Mouse (Mus musculus) ovary, postnatal 14 days (tissue): ENCODE measurements around the gene Ryr3.
A peak's percentile ranks its signal among the peaks of the same experiment; 100 is the strongest.

Source experiments
- DNase-seq: peaks from one replicate; pipeline ENCODE4 v3.0.0; 2022; ENCODE audit warnings: low spot score

The Ryr3 gene

DNA sequence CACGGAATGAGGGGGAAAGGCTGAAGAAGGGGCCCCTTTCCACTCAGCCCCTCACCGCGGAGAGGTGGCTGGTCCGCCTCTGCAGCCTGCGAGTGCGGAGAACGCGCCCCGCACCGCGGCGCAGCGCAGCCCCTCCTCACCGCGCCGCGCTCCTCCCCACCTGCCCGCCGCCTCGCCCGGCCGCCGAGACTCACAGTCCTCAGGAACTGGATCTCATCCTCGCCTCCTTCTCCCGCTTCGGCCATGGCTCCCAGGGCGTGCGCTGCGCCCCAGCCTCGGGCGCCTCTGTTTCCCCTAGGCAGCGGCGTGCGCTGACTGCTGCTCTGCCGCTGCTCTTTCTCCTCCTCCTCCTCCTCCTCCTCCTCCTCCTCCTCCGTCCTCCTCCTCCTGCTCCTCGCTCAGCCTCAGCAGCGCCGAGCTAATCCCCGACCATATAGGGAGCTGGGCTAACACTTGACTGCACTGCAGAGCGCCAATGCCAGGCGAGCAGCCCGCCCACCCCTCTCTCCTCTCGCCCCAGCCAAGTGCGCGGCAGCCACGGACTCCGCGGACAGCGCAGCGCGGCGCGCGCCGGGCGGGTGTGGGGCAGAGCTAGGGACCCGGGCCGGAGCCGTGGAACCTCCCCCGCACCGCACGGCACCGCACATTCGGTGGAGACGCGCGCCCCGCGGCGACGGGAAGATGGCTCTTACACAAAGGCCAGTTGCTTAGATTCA, at the start of gene Ryr3:
Gene Ryr3, minus strand, starts transcription at position 351 of the 716 bp plus-strand sequence.
- peak; percentile 1 for DNase-seq

DNA sequence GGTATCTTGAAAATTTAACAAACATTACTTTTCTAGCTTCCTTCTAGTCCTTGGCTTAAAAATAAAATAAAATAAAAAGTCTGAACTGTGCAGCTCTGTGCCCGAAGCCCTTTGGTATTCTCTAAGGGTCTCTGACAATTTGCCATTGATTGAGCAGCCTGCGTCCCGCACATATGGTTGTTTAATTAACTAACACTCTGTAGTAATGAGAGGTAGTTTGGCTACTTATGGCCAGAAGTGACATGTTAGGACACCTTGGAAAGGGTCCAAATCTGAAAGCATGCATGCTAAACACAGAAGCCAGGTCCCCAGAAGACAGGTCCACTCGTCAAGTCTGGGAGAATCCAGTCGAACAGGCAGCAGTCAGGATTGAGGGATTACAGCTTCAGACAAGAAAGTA, 22.0 kb upstream of the Ryr3 start:
- no peak for DNase-seq

DNA sequence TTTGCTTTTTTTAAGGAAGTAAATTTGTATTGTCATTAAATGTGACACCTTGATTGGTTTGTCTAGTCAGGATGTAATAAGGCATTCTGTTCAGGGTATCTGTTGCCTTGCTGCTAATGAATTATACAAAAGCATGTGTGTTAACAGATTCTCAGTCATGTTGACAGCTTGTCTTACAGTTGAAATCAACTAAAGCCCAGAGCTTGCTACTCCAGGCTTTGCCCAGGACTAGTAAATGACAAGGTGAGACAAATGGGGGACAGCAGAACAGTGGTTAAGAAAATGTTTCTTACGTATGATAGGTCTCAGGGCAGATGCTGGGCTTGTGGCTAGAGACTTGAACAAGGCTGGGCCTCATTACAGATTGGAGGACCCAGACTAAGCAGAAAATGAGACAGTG, 20.1 kb upstream of the Ryr3 start:
- DNase-seq: no peak

DNA sequence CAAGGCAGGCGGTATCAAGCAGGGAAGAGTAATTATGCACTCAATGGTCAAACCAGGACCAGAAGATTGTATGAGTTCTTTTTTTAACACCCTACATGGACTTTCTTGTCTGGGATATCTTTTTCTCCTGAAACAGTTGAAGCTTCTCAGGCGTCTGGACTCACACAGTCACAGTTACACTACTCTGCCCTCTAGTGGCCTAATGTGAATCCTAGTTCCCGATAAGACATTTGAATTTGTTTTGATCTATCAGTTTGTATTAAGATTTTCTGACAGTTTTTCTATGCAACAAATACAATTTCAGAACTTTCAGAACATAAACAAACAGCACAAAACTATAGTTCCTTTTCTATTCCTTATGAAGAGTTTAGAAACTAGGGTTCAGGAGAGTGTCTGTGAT, 17.7 kb upstream of the Ryr3 start:
- DNase-seq: peak; percentile 19

DNA sequence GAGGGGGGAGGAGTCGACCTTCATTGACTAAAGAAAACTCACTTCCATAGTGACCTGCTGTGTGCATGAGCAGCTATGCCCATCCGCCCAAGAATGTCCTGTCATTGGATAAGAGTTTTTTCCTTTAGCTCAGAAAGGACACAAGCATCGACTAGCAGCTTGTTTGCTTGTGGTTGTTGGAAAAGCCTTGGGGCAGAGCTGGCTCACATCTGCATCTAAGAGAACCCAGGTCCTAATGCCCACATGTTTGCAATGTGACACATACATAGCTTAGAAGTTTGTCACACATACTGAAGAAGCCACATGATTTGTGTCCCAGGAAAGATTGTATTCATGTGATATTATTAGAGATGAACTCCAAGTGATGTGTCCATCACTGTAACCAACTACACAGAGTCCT, 16.5 kb upstream of the Ryr3 start:
- no peak for DNase-seq

DNA sequence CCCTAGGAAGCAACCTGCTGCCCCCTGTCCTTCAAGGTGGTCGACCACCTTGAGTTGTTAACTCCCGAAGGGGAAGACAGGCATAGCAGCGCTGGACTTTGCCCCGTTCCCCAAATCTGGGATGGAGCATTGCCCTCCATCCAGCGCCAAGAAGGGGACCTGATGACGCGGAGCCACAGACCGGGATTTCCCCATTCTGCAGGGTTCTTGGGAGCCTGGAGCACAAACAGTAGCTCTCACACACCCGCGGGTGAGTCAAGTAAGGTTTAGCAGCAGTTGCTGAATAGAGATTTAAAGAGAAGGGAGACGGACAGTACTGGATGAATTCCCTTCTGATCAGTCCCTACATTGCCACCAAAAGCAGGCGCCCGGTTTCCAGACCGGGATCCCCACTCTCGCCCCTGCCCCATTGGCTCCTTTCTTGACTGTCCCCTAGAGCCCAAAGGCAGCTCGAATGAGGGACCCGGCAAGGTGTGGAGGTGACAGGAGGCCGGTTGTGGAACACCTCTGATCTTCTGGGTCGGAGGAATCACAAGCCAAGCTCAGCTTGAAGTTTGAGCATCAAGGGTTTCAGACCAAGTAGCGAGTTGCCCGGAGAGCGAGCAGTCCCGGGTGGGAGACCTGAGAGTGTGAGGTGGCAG, 671 bp downstream of the Ryr3 start:
- DNase-seq: no peak

DNA sequence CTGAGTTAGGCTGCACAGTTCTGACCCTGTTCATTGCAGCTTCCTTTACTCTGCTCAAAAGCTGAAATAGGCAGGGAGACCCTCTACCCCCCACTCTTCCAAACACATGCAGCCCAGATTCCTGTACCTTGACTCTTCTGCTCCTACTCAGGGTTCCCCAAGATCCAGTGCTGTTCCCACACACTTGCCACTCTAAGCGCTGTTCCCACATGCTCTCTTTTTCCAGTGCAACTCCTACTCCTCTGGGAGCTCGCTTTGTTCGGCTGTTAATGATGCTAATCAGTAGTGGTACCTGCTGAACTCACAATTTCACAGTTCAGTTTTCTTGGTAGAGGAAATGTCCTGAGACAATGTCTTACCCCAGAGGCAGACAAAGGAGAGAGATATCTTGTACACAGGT, 6.9 kb downstream of the Ryr3 start:
- no peak for DNase-seq

DNA sequence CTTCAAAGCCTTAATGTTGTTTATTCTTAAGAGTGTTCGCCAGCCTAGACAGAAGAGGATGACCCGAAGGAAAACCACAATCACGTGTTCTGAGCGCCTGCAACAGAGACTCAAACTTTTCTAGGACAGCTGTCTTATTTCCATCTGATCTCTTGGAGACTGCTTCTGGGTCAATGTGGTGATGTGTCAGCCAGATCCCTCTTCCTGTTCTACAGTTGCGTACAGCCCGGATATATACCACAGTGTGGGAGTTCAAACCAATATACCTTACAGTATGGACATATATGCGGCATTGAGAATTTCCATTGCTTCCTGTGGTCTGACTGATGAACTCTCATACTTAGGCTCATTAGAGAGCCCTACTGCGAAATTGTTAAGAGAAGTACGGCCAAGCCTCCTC, 7.6 kb downstream of the Ryr3 start:
- no peak for DNase-seq

DNA sequence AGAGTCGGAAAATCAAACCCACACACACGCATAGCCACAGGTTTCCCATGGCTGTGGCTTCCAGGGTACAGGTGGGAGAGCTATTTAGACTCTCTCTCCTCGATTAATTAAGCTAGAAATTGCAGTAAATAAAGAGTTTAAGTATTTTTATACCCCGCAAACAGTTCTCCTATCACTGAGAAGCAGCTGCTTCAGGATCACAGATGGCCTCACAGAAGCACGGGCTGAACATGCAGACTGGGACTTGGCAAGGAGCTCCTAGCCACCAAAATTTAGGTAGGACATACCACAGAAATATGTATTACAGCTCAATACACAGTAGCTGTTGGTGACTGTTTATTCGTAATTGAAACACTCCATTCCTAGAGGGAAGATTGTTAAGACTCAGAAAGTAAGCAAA, 14.0 kb downstream of the Ryr3 start:
- DNase-seq: no peak

DNA sequence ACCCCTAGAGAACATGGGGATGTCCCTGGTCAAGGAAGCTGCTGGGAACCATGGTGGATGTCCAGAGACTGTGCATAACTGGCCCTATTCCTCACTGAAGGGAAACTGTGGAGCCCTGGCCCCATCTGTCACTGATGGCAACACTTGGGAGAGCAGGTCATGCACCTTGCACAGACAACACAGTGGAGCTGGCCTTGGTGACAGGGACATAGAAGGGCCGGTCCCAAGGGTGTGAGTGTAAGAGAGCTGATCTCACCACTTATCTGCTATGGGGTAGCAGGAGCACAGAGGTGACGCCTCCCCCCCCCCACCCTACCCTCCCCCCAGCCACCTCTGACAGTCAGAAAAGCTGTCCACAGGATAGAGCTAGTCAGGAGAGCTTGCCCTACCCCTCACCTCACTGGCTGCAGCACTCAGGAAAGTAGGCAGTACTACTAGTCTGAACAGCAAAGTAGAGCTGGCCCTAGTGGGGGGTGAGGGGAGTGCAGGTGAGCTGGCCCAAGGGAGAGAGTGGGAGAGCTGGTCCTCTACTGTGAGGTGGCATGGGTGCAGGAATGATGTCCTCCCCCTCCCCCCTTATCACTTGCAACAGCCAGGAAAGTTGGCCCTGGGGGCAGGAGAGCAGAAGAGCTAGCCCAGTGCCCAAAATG, 17.7 kb downstream of the Ryr3 start:
- DNase-seq: no peak

DNA sequence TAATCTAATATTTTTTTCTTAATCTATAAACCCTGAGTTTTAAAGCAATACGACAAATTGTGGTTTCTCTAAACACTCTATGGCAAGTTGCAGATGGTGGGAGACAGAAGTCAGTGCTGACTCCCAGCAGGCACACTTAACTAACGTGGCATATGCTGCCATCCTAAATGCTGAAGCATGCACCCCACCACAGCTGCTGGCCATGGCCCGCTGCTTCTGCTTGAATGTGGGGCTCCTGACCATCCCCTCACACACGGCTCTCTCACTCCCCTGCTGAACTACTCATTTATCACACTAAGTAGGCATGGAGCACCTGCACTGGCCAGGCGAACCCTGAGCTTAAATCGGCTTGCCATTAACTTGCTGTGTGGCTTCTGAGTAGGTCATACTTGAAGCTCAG, 29.7 kb downstream of the Ryr3 start:
- DNase-seq: no peak

DNA sequence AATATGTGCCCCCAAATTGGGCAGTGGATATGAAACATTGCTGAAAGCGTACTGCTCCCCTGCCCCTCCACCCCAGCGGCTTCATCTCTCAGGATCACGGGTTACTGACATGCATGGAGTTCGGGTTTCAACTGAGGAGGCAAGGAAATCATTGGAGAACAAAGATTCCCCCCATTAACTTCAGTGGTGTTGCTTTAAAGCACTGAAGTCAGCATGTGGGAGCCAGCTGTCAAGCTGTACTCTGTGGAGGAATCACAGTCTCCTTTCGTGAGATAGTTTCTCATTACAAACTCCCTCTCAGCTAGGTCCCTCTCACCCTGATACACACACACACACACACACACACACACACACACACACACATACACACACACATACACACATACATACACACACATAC, 35.2 kb downstream of the Ryr3 start:
- no peak for DNase-seq

DNA sequence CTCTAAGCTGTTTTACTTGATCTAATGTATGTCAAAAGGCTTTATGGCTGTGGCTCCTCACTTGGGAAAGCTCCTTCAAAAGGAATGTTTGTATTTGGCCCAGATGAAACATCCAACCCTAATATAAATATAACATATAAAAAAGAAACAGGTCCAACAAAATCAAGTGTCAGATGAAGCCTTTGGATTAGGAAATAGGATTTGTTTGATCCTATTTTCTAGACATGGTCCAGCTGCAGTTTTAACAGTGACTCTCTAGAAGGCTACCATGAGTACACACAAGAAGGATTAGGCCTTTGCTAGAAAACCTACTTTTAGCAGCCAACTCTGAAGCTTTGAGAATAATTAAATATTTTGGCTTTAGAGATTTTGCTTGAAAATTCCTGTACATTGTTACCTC, 38.8 kb downstream of the Ryr3 start:
- DNase-seq: no peak

DNA sequence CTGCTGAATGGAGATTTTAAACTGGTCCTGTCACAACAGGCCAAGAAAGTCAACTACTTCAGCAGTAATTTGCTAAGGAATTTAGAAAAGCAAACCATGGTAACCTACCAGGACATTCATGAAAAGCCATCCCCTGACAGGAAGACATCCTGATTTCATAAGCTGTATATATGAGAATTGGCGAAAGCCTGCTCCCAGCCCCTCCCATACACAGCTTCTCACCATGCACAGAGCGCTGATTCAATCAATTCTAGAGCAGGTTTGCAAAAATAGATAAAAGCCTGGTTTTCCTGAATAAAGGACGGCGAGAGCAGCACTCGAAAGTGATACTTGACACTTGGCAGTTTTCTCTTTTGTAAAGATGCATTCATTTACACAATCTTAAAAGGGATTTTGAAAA, 40.6 kb downstream of the Ryr3 start:
- no peak for DNase-seq

DNA sequence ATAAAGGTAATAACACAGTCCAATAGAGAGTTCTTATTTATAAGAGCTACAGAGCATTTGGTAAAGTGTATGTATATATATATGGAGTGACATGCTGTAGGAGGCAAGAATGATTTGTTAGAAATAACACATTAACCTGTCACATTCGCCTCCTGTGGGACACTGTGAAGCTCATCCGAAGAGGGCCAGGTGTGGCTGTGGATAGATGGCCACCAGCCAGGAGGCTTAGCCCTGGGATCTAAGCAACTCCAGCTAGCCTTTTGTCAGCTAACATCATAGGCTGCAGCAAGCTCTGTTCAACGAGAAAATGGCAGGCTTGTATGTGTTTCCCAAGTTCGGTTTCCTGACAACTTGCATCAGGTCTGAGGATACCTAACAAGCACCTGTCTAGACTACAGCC, 48.8 kb downstream of the Ryr3 start:
- no peak for DNase-seq

DNA sequence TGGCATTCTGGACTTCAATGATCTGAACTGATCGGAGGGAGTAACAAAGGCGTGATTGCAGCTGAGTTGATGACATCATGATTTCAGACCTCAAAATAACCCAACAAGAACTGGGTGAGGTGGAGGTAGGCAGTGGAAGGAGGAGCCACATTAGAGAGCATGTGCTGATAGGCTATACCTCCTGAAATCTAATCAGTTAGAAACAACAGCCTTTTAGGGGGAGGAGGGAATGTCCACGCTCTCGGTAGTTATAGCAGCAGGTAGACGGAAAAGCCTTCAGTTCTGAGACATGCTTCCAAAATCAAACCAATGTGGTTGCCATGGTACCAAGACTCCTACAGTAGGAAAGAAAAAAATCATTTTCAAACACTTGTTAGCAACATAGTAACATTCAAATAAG, 55.4 kb downstream of the Ryr3 start:
- DNase-seq: no peak

DNA sequence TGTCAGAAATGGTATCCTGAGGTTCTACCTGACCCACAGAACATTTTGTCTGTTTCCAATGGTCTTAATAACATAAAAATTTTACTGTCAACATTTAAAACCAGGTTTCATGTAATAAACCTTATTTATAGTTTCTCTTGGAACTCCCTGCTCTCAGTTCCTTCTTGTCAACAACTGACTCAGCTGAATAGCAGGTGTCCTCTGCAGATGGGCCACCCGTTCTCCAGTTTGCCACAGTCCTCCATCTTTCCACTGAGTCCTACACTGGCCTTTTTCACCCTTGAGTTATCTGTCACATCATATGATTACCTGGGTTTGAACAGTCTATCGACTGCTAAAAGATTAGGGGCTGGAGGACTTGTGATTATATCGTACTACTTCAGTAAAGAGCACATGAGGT, 79.1 kb downstream of the Ryr3 start:
- DNase-seq: no peak

DNA sequence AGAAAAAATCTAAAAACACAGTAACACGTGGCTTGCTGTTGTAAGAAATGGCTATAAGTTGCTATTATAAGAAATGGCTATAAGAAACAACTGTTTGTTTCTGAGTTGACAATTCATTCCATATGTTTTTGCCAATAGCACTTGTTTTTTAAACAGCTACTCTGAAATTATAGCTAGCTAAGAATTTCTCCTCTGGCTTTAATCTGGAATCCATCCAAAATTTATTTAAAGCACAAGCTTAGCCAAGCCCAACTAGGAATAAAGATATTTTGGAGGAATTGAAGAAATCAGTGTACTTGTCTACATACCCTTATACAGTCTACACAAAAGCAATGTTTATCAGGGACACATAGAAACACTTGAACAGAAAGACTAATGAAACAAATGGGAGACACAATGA, 93.4 kb downstream of the Ryr3 start:
- DNase-seq: no peak

DNA sequence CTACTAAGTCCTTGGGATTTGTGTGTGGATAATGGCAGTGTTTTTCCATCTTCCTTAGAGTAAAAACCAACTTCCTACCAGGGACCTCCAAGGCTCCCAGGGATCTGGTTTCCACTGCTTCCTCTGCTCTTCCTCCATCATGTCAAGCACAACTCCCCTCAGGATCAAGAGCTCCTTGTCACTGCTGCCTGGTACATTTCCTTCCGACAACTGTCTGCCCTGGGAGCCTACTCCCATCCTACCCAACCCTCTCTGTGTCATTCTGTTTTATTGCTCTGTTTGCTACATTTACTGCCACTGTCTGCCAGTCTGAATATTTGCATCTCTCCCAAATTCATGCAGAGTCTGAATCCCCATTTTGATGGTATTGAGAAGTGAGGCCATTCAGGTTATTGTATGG, 97.8 kb downstream of the Ryr3 start:
- DNase-seq: no peak

DNA sequence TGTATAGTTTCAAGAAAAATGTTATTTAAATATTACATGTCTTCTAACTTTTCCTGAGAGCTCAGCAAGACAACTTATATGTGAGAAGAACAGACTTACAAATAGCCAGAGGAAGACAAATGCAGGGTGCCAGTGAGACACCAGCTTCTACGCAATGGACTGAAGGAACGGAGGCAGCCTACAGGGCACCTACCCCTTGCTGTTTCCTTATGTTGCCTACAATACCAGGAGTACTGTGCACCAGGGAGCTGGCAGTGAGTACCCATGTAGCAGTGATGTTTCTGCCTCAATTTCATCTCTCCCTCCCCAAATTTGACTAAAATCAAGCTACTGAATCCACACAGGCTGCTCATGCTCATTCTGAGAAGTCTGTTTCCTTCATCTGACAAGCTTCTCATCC, 100.1 kb downstream of the Ryr3 start:
- no peak for DNase-seq

DNA sequence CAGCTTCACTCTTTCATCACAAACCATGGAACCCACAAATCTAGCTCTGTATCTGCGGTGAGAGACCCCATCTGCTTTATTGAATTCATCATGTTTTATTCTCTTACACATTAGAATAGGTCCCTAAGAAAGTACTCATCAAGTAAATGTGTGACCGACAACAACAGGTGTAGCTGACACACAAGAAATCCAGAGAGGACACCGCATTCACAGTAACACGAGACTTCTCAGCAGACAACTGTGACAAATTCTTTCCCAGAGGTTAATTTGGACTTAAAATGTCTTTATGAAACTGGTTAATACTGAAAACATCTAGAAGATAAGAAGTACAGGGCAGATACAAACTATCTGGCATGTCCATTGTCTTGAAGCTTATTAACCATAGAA, 101.0 kb downstream of the Ryr3 start:
- no peak for DNase-seq

DNA sequence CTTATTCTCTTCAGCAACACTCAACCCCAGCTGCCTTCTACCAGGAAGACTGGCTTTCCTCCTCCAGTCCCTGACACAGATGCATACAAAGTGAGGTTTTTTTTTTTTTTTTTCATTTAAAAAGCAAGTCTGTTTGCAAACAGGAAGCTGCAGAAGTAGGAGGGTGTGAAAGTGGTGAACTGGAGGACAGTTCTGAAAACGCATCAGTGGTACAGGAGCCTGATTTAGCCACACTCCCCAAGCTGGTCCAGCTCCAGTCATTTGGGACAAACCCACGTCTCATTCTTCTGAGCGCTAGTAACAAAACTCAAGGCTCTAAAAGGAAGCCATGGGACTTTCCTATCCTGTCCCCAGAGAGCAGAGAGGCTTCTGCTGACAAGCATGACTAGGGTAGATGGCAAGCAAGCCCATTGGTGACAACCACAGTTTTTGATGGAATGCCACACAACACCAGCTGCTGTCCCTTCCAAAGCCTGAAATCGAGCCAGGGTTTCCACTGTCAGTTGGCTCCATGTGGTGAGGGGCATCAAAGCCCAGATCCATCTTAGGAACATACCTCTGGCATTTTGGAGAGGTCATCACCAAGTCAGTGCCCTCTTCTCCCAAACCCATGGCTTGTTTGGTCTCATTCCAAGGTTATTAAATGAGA, 101.5 kb downstream of the Ryr3 start:
- DNase-seq: no peak

DNA sequence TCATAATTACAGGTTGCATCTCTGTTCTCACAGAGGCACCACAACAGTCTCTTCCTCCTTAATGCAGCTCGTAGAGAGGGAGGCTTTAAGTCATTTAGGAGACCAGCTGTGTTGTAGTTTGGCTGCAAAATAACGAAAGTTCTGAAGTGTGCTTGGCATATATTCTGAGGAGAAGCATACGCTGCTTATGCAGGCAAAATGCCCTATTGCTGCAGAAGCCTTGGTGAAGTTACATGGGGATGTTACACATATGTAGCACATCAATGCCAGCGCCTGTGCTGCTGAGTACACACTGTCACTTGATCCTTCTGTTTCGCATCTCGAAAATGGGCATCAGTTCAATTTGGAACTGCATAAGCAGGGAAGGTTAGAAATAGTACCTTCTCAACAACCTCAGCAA, 112.3 kb downstream of the Ryr3 start:
- no peak for DNase-seq
